Mouse (Mus musculus) liver (tissue): ENCODE measurements at regions not wholly inside any gene's neighbourhood (a gene's known extent, or its start where the extent isn't known, plus 50 kb on each side); places are given as distances from the start of the nearest gene placed in this dataset.

Experiments used
- DNase-seq: peaks from one replicate; pipeline ENCODE4 v3.0.0-alpha.2; 2020; ENCODE audit warnings: mixed read lengths

DNA sequence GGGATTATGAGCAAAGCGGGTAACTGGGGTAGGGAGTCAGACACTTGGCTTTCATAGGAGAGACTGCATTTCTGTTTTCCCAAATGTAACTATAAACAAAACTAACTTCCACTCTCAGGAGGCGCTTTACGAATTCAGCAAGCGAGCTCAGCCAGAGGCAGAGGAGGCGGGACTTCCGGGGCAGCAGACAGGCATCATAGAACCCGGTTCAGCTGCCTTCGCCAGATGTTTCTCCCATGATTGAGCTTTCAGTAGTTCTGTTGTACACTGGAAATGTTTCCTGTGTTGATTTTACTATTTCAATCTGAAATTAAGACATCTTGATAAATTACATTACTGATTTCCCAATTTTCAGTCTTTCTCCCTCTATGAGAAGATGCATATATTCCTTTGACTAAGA lies 92.9 kb downstream of the Zfp365 start:
- no peak for DNase-seq

DNA sequence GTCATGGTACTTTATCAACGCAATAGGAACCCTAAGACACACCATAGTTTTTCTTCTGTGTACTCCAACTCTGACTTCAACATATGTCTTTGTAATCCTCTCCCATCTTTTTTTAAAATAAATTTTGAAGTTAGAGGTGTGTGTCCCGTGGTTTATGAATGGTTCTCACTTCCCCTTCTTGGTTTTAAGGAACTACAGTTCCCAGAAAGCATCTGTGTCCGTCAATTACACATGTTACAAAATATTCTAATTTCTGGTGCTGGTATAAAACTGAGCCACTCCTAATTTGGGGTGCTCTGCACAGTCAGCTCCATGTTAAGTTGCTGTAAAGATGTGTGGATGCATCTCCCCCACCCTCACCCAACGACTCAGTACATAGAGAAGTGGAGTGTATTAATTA lies 98.6 kb downstream of the Zfp365 start:
- no peak for DNase-seq

DNA sequence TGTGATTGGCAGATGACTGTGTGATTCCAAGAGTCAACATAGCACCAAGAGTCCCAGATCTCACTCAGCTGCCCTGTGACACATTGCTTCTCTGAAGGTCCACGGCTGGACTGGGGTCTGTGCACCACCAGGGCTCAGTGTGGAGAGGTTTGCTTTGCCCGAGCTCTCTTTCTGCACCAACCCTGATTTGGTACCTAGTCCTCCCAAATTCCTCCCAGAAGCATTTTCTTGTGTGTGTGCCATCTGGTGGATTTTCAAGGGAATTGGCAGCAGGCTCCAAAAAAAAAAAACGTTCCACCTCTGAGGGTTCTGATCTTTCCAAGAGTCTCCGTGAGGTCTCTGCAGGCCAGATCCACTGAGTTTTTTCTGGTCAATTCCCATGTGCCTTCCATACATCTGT lies 107.3 kb downstream of the Zfp365 start:
- no peak for DNase-seq

DNA sequence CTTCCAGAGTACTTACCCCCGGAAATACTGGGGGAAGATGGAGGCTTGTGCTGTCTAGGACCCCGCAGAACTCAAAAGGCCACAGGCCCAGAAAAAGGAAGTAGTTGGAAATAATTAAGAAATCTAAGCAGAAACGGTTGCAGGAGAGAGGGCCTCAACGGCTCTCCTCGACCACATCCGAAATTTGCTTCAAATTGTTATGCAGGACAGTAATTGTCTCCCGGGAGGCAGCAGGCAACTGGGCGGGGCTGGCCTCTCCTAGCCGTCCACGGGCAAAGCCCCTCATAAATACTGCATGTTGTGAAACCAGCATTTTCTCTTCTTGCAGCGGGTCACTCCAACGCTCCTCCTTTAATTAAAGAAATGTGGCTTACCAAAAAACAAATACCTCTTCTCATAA lies 107.8 kb downstream of the Zfp365 start:
- peak; percentile 38 for DNase-seq

DNA sequence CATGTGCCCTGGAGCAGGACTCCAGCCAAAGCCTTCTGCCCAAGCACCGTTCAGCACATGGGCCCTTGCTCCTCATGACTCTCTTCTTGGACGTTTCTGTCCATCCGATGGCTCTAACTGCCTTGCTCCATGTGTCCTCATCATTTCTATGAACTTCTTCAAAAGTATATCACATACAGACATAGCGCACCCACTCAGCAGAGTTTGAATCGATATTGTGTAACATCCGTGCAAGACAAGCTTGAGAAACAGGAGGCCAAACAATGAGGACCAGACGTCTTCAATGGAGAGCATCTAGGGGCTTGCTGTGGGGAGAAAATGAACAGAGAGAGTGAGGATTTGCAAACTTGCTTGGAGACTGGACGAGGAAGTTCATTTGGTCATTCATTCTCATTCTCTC lies 110.3 kb downstream of the Zfp365 start:
- no peak for DNase-seq

DNA sequence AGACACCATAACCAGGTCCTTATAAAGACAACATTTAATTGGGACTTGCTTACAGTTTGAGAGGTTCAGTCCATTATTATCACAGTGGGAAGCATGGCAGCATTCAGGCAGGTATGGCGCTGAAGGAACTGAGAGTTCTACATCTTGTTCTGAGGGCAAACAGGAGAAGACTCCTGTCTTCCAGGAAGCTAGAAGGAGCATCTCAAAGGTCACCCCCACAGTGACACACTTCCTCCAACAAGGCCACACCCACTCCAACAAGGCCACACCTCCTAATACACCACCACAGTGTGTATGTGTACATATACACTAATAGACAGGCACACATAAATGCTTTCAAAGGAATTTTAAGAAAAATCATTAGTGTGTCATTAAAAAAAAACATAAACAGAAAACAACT lies 110.8 kb downstream of the Zfp365 start:
- DNase-seq, result no peak

DNA sequence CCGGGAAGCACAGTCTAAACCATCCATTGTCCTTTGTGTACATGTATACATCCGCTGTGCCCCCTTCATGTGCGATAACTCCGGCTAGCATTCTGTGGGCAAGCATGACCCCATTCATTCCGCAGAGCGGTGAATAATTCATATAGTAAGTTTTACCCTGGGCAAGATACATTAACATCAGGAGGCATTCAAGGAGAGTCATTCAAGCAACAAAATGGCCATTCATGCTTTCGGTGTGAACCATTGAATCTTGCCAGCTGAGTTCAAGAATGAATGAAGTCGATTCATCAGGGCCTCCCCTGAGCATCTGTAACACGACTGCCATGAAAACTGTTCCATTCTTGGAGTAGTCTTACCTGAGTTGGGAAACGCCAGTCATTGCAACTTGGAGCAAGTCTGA lies 113.5 kb downstream of the Zfp365 start:
- DNase-seq, result no peak

DNA sequence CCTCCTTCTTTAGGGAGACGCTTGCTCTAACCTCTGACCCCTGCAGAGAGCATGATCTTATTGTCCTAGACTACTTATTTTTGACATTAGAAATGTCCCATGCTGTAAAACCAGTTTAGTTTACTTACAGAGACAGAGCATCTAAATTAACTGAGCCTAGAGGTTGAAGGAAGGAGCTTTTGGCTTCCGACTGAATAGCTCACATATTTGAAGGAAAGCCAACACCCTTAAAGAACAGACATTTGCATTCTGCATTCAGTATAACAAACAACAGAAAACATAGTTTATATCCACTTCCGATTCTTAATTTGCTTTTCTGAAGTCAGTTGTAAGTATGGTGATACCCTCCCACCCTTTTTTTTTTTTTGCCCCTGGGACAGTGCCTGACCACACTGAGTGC lies 119.3 kb downstream of the Zfp365 start:
- no peak for DNase-seq

DNA sequence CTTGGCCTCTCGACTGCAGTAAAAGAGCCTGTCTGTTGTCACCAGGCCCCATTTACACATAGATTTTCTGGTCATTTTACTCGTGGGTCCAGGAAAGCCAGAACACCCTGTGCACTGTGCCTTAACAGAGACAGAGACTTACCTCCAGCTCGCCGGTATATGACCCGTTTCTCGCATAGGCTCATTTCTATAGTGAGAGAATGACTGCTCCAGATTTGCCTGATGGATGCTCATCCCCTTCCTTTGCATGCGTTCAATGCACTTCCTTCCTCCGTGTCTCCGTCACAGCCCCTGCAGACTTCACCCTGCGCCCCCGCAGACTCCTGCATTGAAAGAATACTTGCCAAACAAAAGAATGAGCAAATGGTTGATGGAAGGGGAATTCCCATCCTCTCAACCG lies 122.8 kb downstream of the Zfp365 start:
- no peak for DNase-seq

DNA sequence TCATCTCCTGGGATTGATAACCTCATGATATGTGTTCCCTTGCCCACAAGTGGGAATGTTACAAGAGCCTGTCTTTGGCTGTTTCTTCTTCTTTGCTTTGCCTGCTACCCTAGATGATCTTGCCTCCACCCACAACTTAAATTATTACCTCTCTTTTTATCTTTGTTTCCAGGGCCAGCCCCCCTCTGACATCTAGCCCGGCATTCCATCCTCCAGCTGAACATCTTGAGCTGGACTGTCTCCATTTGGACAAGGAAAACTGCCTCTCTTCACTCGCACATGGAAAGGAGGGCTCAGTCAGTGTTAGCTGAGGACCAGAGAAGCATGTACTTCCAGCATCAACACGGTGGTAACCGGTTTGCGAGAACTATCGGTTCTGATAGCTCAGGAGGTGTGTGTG lies 124.3 kb downstream of the Zfp365 start:
- DNase-seq, result no peak

DNA sequence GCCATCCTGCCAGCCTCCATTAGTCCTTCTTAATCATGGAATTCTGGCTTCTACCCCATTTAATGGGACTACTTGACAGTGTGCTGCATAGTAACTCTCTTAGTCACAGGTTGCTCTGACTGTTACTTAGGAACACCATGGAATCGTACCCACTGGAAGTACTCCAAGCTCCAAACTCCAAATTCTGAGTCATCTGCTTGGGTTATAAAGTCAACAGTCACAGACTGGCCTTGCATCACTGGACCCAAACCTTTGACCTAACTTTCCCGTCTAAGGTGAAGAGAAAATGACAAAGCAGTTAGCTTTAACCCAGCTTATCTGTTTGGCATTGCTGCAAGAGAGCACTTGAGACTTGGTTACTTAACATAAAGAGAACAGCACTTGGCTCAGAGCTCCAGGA lies 126.9 kb downstream of the Zfp365 start:
- no peak for DNase-seq

DNA sequence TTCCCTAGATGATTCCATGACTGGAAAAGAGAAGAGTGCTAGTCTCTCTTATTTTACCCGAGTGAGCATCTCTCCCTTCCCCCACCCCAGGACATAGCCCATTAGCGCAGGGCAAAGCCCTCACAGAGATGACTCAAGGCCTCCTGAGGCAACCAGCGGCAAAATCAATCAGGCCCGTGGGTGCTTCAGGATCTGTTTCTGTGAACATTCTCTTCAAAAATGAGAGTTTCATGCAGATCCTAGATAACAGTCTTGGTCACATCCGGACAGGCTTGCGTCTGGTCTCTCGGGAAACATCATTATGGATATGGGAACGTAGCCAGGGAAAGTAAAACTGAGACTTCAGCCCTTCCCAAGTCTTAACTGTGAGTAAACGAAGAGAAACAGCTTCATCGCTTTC lies 134.1 kb downstream of the Zfp365 start:
- no peak for DNase-seq

DNA sequence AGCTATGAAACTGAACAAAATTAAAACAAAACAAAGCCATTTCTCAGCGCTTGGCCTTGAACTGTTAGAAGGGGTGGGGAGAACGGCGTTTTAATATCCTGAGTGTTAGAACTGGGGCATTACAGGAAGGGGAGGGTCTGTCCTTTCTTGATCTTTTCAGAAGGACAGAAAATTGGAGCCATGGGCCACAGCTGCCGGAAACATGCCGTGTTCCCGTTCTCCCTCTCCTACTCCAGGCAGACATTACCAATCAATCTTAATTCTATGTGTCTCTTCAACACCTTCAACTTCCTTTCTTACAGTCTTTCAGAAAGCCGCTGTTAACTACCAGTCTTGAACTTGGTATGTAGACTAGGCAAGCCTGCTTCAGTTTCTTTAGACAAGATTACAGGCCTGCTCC lies 134.7 kb downstream of the Zfp365 start:
- DNase-seq, result no peak

DNA sequence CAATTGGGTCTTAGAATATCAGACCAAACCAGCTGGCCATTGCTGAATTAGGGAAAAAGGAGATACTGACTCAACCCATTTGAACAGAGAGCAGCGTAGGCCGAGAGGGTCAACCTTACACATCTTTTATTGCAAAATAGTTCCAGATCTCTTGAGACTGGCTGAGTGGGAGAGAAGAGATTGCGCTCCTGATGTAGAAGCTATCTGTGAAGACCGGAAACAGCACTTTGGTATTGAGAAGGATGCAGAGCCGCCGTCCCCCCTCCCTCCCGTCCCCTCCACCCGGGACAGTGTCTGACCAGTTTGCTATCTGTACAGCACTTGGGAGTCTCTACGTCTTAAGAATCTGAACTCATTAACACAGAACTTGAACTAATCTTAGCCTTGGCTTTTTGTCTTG lies 135.6 kb downstream of the Zfp365 start:
- no peak for DNase-seq

DNA sequence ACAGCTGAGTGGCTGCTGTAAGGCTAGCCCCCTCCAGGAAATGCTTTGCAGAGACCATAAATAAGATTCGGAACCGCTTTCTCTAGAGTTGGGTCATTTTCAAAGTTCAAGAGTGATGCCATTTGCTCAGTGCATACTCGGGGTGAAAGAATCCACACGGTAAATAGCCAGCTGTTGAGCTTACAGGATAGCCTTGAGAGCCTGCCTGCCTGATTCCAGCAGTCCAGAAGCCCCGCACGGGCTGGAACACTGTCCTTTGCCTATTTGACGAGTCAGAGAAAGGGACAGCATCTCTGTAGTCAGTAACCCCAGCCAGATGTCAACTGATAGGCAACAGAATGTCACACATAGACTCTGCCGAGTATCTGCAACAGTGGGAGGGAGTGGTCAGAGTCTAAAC lies 140.7 kb downstream of the Zfp365 start:
- no peak for DNase-seq

DNA sequence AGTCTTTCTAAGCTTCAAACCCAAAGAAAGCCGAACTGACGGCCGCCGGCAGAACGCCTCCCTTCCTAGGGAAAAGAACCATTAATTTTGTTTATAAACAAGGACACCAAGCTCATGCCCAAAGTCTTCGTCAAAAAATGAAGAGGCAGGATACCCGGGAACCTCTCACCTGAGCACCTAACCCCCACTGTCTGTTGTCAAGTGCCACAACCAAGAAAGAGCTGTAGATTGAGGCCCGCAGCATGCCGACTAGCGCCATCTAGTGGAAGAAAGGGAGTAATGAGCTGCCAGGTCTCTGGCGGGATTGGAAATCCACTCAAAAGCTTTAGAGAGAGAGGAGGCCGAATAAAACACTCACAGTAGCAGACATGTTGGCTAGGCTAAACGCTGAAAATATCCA lies 146.4 kb downstream of the Zfp365 start:
- DNase-seq, result peak; percentile 42

DNA sequence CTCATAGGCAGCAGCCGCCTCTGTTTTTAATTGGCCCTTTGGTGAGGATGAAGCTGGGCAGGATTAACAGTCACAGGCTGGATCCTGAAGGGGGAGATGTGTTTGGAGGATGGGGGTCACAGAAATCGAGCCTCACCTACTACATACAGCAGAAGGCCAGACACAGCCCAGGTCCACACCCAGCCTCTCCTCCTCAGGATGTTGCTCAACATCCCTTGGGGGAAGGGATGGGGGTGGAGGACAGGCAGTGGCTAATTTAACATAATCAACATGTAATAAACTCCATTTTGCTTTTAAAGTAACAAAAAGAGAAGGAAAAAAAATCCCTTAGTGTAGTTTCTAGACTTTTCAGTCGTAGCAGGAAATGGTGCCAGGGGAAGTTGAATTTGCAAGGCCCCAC lies 152.0 kb downstream of the Zfp365 start:
- peak; percentile 9 for DNase-seq

DNA sequence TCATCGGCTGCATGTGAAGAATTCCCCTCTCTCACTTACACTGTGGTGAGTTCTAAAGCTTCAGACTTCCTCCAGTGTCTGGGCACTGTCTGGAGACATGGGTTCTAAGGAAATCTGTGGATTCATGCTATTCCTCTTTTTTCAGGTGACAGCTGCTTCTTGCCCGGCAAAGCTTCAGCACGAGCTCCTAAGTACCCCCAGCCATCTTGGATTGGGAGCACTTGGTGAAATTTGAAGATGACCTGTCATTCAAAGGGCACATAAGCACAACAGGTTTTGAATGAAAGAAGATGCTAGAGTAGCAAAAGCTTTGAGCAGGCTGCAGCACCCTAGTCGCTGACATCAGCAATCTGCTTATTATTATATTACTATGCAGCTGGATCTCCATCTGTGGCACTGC lies 164.3 kb downstream of the Zfp365 start:
- no peak for DNase-seq

DNA sequence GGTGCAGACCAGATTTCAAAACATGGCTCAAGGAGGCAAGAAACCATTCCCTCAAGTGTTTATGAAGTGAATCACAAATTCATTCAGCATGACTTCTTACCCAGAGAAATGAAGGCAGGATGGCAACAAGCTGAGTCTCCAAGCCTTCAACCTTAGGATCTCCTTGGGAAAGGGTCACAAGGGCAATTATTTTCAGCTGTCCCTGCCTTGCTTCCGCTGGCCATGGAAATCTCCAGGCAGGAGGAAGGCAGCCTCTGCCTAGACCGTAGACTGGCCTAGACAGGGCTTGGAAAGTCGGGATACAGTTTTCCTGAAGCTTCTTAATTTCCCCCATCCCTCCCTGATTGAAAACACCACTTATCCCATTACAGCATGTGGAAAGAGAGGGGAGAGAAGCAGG lies 165.0 kb downstream of the Zfp365 start:
- no peak for DNase-seq

DNA sequence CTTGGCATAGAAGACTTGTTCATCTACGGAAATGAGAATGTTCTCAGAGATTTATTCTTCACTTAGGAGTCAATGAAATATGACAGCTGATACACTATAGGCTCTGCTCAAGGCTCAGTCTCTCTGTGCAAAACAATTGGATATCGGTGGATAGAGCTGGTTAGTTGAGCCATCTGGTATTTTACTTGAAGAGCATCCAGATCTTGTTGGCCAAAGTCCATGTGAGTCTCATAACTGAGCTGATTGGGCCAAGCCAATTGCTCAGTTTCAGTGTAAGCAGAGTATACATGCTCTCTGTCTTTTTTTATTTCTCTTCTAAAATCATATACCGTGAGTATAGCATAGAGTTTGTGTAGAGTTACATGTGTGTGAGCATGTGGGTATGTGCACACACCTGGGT lies 166.3 kb downstream of the Zfp365 start:
- DNase-seq, result no peak

DNA sequence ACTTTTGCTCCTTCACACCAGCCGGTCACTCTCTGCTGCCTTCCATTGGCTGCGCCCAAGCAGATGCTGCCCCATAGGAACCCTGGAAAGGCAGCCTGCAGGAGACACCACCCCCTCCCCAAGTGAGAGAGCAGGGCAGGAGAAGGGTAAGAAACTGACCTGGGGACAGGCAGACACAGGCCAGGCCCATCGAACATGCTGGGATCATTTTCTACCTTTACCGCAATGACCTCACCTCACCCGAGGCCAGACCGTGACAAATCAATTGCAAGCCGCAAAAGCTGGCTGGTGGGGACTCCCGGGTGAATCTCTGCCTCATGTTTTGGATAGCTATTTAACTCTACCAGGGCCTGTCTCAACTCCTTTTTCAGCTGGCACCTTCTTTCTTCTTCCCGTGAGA lies 168.9 kb downstream of the Zfp365 start:
- no peak for DNase-seq

DNA sequence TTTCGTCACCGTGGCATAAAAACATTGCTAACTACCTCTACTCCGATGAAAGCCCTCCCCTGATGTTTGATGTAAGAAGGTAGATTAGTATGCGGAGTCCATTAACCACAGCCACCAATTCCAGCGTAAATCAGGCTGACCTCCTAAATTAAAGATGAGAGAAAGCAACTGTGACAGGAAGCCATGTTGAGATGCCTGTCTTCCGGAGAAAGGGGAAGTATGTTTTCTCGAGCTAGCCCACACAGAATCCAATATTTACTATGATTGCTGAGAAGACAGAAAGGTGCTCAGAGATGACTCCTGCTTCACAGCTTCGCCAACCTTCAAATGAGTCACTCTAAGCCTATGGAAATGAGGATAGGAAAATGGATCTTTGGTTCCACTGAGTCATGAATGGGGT lies 169.6 kb downstream of the Zfp365 start:
- DNase-seq, result no peak

DNA sequence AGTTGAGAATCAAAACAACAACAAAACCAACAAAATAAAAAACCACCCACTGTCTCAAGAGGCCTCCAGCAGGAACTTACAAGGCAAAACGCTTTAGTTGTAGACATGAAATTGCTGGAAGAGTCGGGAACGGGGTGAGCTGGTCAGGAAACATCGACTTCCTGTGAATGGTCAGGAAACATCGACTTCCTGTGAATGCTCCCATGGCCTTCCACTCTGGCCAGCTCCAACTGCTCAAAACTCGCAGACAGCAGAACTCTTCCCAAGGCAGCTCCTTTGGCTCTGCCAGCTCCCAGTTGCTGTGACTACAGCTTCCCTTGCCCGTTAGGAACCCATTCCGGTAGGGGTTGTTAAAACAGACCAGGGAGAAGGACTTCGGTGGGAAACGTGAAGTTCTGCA lies 170.2 kb downstream of the Zfp365 start:
- no peak for DNase-seq

DNA sequence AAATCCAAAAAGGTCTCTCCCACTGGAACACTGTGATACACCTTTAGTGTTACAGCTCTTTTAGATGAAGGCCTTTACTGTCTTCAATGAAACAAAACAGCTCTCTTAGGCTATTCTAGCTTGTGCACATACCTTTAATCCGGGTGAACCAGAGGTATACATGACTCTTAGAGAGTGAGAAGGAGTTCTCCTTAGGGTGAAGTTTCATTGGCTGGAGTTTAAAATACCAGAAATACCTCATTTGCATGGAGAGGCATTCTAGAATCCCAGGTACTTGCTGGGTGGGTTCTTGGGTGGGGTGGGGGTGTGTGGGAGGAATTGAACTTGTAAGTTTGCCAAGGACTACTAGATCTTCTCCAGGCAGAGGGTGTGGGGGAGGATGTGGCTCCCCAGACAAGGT lies 173.3 kb downstream of the Zfp365 start:
- DNase-seq, result no peak

DNA sequence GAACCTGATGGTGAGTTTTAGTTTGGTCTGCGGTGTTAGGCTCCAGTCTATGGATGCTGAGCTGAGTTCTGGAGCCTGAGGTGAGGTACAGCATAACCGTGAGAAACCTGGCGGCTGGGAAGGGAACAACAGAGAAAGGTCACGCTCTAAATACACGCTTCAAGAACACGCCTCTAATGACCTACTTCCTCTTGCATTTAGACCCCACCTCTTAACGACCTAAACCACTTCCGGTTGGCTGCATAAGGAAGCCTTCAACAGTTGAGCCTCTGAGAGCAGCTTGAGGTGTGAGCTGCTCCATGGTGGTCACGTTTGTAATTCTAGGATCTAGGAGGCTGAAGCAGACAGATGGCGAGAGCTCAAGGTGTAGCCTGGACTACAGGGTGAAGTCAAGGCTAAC lies 175.8 kb downstream of the Zfp365 start:
- DNase-seq, result no peak

DNA sequence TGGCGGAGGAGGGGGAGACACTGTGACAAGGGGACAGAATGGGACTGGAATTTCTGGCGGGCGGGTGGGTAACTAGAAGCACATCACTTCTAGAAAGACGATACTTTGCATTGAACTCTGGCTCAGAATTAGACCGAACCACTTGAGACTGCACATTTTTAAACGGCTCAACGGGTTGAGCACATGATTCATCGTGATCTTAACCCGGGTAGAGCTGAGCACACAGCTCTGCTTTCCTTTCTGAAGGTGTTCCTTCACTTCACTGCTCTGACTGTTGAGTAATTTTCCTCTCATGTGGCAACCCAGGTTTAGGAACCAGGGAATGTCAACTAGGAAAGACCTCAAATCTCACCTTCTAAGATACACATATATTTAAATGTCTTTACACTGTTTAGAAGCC lies 180.9 kb downstream of the Zfp365 start:
- DNase-seq, result no peak
